Mouse (Mus musculus) lung, embryonic 14.5 days (tissue): ENCODE results near the gene P2ry13. TPM values are rescaled to one million over a fixed set of nuclear protein-coding genes. Genes with fewer than 3 reads are reported as not detected.
A peak's percentile ranks its signal among the peaks of the same experiment; 100 is the strongest.

Experiments
- ATAC-seq: fragments of 200-750 bp; cut with Nextera tagmentation; 2 replicates; pipeline ENCODE4 v1.8.0; 2017; ENCODE audit warnings: mild to moderate bottlenecking, moderate TSS enrichment, moderate library complexity; ENCODE audit not compliant: insufficient read depth
- DNase-seq: peaks from one replicate; pipeline ENCODE4 v3.0.0-alpha.2; 2015
- H3K27ac ChIP-seq: fragments of 300-500 bp; sonication (generic); 2 replicates; pipeline ENCODE4 v1.5.1; 2014; ENCODE audit warnings: low read depth, mild to moderate bottlenecking, moderate library complexity
- H3K27me3 ChIP-seq: fragments of 300-500 bp; sonication (generic); 2 replicates; pipeline ENCODE4 v1.6.1; 2014; ENCODE audit warnings: low read length, control low read depth; ENCODE audit not compliant: insufficient read depth
- H3K36me3 ChIP-seq: fragments of 300-500 bp; sonication (generic); 2 replicates; pipeline ENCODE4 v1.6.1; 2014; ENCODE audit warnings: control low read depth; ENCODE audit not compliant: insufficient read depth
- H3K4me1 ChIP-seq: fragments of 300-500 bp; sonication (generic); 2 replicates; pipeline ENCODE4 v1.6.1; 2014; ENCODE audit warnings: antibody characterized with exemption, control low read depth; ENCODE audit not compliant: insufficient read depth
- H3K4me2 ChIP-seq: fragments of 300-500 bp; sonication (generic); 2 replicates; pipeline ENCODE4 v1.6.1; 2014; ENCODE audit warnings: mild to moderate bottlenecking
- H3K4me3 ChIP-seq: fragments of 300-500 bp; sonication (generic); 2 replicates; pipeline ENCODE4 v1.5.1; 2014; ENCODE audit warnings: low read depth, low read length
- H3K9ac ChIP-seq: fragments of 300-500 bp; sonication (generic); 2 replicates; pipeline ENCODE4 v1.6.1; 2014
- H3K9me3 ChIP-seq: fragments of 300-500 bp; sonication (generic); 2 replicates; pipeline ENCODE4 v1.6.1; 2016; ENCODE audit warnings: low read depth, low read length, control low read depth
- CTCF ChIP-seq: IDR thresholded peaks from 2 replicates; pipeline ENCODE4 v1.5.1; 2016; ENCODE audit warnings: antibody characterized with exemption, low read depth
- WGBS: fragments of 180-500 bp; shearing (Covaris S2); extraction: QIAGEN DNeasy Blood & Tissue Kit; methylation state at CpG from one replicate; pipeline ENCODE4 v1.1.7; 2014; 5-methylcytosine and 5-hydroxymethylcytosine counted together
- polyA plus RNA-seq: library from polyadenylated mRNA; unstranded; fragments of >200 nt; fragmentation: Nextera tagmentation; extraction: Ambion mirVana; gene quantifications from 2 replicates; pipeline ENCODE4 v1.2.1, GENCODE M21; 2014

P2ry13 gene
- polyA plus RNA-seq, 1 experiment from 2014 or later = 1.3 TPM

DNA sequence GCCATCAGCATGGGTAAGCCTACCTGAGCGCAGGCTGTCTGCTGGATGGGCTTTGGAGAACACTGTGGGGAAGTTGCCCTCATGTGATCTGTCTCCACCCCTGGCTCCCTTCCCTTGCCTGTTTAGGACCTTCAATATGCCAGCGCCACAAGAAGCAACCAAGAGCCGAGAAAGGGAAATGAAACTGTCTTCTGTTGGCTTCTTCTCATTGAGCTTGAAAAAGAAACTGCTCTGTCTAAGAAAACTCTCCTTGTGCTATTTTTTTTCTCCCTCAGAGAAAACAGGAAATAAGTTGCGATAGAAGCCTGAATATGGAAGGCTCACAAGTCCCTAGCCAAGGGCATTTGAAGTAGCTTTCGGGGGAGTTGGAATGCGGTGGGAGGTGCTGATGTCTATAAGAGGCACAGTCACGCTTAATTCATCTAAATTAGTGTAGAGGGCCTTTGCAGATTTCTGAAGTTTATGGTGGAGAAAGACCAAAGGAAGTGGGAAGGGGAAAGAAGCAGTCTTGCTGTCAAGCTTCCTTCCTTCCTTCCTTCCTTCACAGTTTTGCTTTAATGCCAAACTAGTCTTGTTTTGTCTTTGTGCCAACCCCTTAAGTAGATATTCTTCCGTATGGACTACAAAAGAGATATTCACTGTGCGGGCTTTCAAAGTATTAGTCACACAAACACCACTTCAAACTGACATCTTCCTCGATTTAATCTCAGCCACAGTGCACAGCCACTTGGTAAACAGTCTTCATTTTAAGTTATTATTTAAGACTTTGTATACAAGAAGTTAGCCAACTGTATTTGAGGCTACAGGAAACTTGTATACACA is 18.3 kb upstream of the P2ry13 start:
- 0 out of 2 replicates have a peak, but pooled peaks cover 6% of the 10 kb centered on the region for H3K4me1 ChIP-seq
- H3K4me2 ChIP-seq = peak overlapping the region; percentile 41
- DNase-seq = peak; percentile 86
- no peaks in the 10 kb centered on the region for H3K36me3 ChIP-seq
- WGBS = 29% methylated on average over 10 of the region's 10 CpGs
- peak overlapping the region; percentile 91 for H3K27ac ChIP-seq
- peak; percentile 89 for ATAC-seq
- no peak overlapping the region for H3K9ac ChIP-seq
- H3K4me3 ChIP-seq = no peak overlapping the region
- H3K27me3 ChIP-seq = no peaks in the 10 kb centered on the region
- TF ChIP-seq CTCF = no peak
- H3K9me3 ChIP-seq = no peaks in the 10 kb centered on the region

- H3K4me2 ChIP-seq = no peak overlapping the region
- H3K9me3 ChIP-seq = no peaks in the 10 kb centered on the region
- WGBS = 94% methylated on average over 9 of the region's 9 CpGs
- TF ChIP-seq CTCF = no peak
- H3K27me3 ChIP-seq = no peaks in the 10 kb centered on the region
- no peak overlapping the region for H3K9ac ChIP-seq
- no peaks in the 10 kb centered on the region for H3K36me3 ChIP-seq
- 0 out of 2 replicates have a peak, but pooled peaks cover 6% of the 10 kb centered on the region for H3K4me1 ChIP-seq
- DNase-seq (no peak), ATAC-seq (no peak)
- H3K27ac ChIP-seq = no peak overlapping the region
- no peak overlapping the region for H3K4me3 ChIP-seq
These were observed 17.0 kb upstream of the P2ry13 start for GRCm38 (mm10) chr3:59227696-59228095.

GRCm38 (mm10) chr3:59225411-59225810 is 14.7 kb upstream of the P2ry13 start:
- DNase-seq = no peak
- no peak for TF ChIP-seq CTCF
- no peak overlapping the region for H3K4me2 ChIP-seq
- H3K36me3 ChIP-seq = no peaks in the 10 kb centered on the region
- no peak overlapping the region for H3K27ac ChIP-seq
- no peak for ATAC-seq
- H3K9ac ChIP-seq = no peak overlapping the region
- H3K9me3 ChIP-seq = no peaks in the 10 kb centered on the region
- H3K4me3 ChIP-seq = no peak overlapping the region
- H3K27me3 ChIP-seq = no peaks in the 10 kb centered on the region
- H3K4me1 ChIP-seq = 0 out of 2 replicates have a peak, but pooled peaks cover 3% of the 10 kb centered on the region

GRCm38 (mm10) chr3:59222303-59222702 is 11.6 kb upstream of the P2ry13 start:
- no peak for ATAC-seq
- H3K9me3 ChIP-seq = no peaks in the 10 kb centered on the region
- 83% methylated on average over 2 of the region's 2 CpGs for WGBS
- H3K27me3 ChIP-seq = no peaks in the 10 kb centered on the region
- no peaks in the 10 kb centered on the region for H3K4me1 ChIP-seq
- no peak overlapping the region for H3K4me2 ChIP-seq
- H3K27ac ChIP-seq = no peak overlapping the region
- no peak for TF ChIP-seq CTCF
- no peak overlapping the region for H3K9ac ChIP-seq
- H3K4me3 ChIP-seq = no peak overlapping the region
- no peaks in the 10 kb centered on the region for H3K36me3 ChIP-seq
- DNase-seq = no peak

GRCm38 (mm10) chr3:59219326-59219725 is 8.6 kb upstream of the P2ry13 start:
- no peak overlapping the region for H3K4me2 ChIP-seq
- H3K27me3 ChIP-seq = no peaks in the 10 kb centered on the region
- H3K36me3 ChIP-seq = no peaks in the 10 kb centered on the region
- ATAC-seq = no peak
- H3K4me3 ChIP-seq = no peak overlapping the region
- H3K27ac ChIP-seq = no peak overlapping the region
- H3K9me3 ChIP-seq = no peaks in the 10 kb centered on the region
- DNase-seq = no peak
- 59% methylated on average over 2 of the region's 2 CpGs for WGBS
- H3K4me1 ChIP-seq = no peaks in the 10 kb centered on the region
- no peak for TF ChIP-seq CTCF
- no peak overlapping the region for H3K9ac ChIP-seq

DNA sequence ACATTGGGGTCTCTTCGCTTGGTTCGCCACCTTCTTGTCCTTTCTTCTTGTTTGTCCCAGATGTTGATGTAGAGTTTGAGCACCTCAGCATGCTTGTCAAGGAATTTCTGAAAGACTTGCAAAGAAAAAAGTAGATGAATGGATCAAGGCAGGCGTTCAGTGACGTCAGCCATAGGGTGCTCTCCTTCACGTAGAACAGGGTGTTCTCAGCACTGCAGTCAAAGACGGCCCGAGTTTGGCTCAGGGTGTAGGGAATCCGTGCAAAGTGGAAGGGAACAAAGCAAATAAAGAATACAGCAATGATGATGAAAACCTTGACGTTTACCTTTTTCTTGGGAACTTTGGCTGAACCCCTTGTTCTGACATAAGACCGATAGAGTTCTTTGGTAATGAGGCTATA is 6.5 kb upstream of the P2ry13 start:
- Histone ChIP-seq H3K27me3 (no peaks in the 10 kb centered on the region), H3K9ac (no peak overlapping the region), H3K9me3 (no peaks in the 10 kb centered on the region), H3K4me3 (no peak overlapping the region), H3K27ac (no peak overlapping the region), H3K4me2 (no peak overlapping the region), H3K36me3 (no peaks in the 10 kb centered on the region), H3K4me1 (no peaks in the 10 kb centered on the region)
- ATAC-seq (no peak), DNase-seq (no peak)
- no peak for TF ChIP-seq CTCF
- 82% methylated on average over 10 of the region's 10 CpGs for WGBS

DNA sequence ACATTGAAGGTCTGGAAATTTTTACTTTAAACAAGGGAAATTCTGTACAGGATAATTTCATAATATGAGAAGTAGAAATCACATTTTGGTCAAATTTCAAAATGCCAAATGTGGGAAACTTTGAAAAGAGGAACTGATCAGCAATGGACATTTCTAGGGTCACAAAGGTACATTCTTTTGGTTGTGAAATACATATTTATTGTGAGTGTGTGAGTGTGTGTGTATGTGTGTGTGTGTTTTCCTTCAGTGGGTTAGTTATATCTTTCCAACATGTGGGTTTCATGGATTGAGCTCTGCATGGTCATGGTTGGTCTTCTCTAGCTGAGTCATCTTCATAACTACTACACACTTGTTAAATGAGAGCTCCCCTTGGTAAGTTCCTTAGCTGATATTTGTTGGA is 1.7 kb upstream of the P2ry13 start:
- no peaks in the 10 kb centered on the region for H3K36me3 ChIP-seq
- DNase-seq (no peak), ATAC-seq (no peak)
- no peaks in the 10 kb centered on the region for H3K4me1 ChIP-seq
- H3K4me2 ChIP-seq = no peak overlapping the region
- H3K9me3 ChIP-seq = no peaks in the 10 kb centered on the region
- H3K9ac ChIP-seq = no peak overlapping the region
- H3K4me3 ChIP-seq = no peak overlapping the region
- TF ChIP-seq CTCF = no peak
- H3K27me3 ChIP-seq = no peaks in the 10 kb centered on the region
- no peak overlapping the region for H3K27ac ChIP-seq
